8 mouse cellular contexts compared by ENCODE assay signal in the genomic region with DNA sequence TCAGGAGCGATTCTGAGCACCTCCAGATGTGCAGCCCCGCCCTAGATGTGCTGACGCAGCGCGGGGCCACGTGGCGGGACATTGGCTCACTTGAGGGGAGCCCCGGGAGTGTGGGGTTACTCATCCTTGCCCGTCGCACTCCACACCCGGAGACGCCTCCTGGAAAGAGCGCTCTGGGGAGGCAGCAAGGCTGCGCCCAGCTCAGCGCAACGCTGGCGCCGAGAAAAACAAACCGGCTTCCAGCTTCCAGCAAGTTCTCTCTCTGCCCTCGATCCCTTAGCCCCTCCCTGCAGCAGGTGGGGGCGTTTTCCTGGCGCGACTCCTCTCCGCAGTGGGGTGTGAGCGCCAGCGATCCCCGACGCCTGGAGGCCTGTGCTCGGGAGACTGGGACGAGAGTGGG. TPM values are rescaled to one million over a fixed set of nuclear protein-coding genes. Genes with fewer than 3 reads are reported as not detected.
A peak's percentile ranks its signal among the peaks of the same experiment; 100 is the strongest.
DNase-seq lines count a peak whose midpoint lies in the region; ATAC-seq and TF ChIP-seq lines count a peak whose summit lies in the region.

No protein-coding gene starts in this region.

- DNase-seq in heart, embryonic 10.5 days (ENCODE audit: low spot score) = no peak
- DNase-seq in heart, postnatal 25 days (ENCODE audit: low spot score) = no peak
- peak; percentile 25 for DNase-seq in CD4-positive, CD25-positive, alpha-beta regulatory T cell, adult 2 months (ENCODE audit: low read depth, low spot score)
- DNase-seq in forebrain, embryonic 10.5 days (ENCODE audit: extremely low spot score, low spot score) = no peak
- DNase-seq in kidney, postnatal 10 days = peak; percentile 29
- DNase-seq in midbrain, postnatal 0 days (ENCODE audit: low spot score) = peak; percentile 48
- DNase-seq in thymus, postnatal 10 days (ENCODE audit: low spot score in 2 of 2) = no peak

- peak overlapping the region; percentile 93 for H3K9ac ChIP-seq in midbrain, postnatal 0 days (replicated peaks; ENCODE audit: low read length, poor library complexity, severe bottlenecking)

- intact Hi-C loops in heart, postnatal 25 days (cut with DNase I) = no loop called here

- 3% methylated on average over 30 of the region's 30 CpGs for WGBS in heart, embryonic 10.5 days
- WGBS in forebrain, embryonic 10.5 days = 1% methylated on average over 30 of the region's 30 CpGs
- WGBS in midbrain, postnatal 0 days = under 1% methylated on average over 30 of the region's 30 CpGs

- H3K4me3 ChIP-seq in heart, embryonic 10.5 days = peak overlapping the region; percentile 48
- peak overlapping the region; percentile 78 for H3K4me3 ChIP-seq in forebrain, embryonic 10.5 days
- peak overlapping the region; percentile 69 for H3K4me3 ChIP-seq in midbrain, postnatal 0 days (ENCODE audit: low read depth, low read length)

- no peaks in the 10 kb centered on the region for H3K9me3 ChIP-seq in heart, embryonic 10.5 days
- H3K9me3 ChIP-seq in forebrain, embryonic 10.5 days = 0 out of 2 replicates have a peak, but pooled peaks cover 5% of the 10 kb centered on the region
- H3K9me3 ChIP-seq in midbrain, postnatal 0 days (ENCODE audit: low read length) = no peaks in the 10 kb centered on the region

- ATAC-seq in midbrain, postnatal 0 days (ENCODE audit: low FRiP score) = peak; percentile 19; the same call in 1 of the 2 replicates
- ATAC-seq in megakaryocyte progenitor cell, adult 5-6 weeks (replicated peaks; ENCODE audit: poor library complexity) = no peak

- peak overlapping the region; percentile 88 for H3K4me2 ChIP-seq in midbrain, postnatal 0 days (ENCODE audit: low read depth, low read length, poor library complexity, severe bottlenecking)

- peaks cover 24% of the 10 kb centered on the region for H3K4me1 ChIP-seq in heart, embryonic 10.5 days
- H3K4me1 ChIP-seq in forebrain, embryonic 10.5 days = peaks cover 81% of the 10 kb centered on the region
- peaks cover 14% of the 10 kb centered on the region; the same call in 1 of the 2 replicates for H3K4me1 ChIP-seq in midbrain, postnatal 0 days (ENCODE audit: insufficient read depth, low read length)

- TF ChIP-seq CTCF in midbrain, postnatal 0 days (IDR thresholded peaks at IDR 0.05) = no peak

- H3K27me3 ChIP-seq in heart, embryonic 10.5 days (ENCODE audit: insufficient read depth, poor library complexity, severe bottlenecking) = peaks cover 90% of the 10 kb centered on the region
- peaks cover 57% of the 10 kb centered on the region for H3K27me3 ChIP-seq in forebrain, embryonic 10.5 days (ENCODE audit: poor library complexity, severe bottlenecking)
- H3K27me3 ChIP-seq in midbrain, postnatal 0 days (ENCODE audit: insufficient read depth, low read length) = no peaks in the 10 kb centered on the region

- H3K27ac ChIP-seq in heart, embryonic 10.5 days = no peak overlapping the region
- peak overlapping the region; percentile 99 for H3K27ac ChIP-seq in forebrain, embryonic 10.5 days
- H3K27ac ChIP-seq in midbrain, postnatal 0 days (ENCODE audit: low read depth, low read length) = peak overlapping the region; percentile 97

- no peaks in the 10 kb centered on the region for H3K36me3 ChIP-seq in heart, embryonic 10.5 days
- H3K36me3 ChIP-seq in forebrain, embryonic 10.5 days (replicated peaks) = peaks cover 39% of the 10 kb centered on the region
- peaks cover 9% of the 10 kb centered on the region for H3K36me3 ChIP-seq in midbrain, postnatal 0 days (ENCODE audit: insufficient read depth, low read length)

RNA-seq across cellular contexts. Expression of a gene that starts 25.0 kb away (rescaled TPM):
- 0.20 TPM in 1 of 2 replicates, not detected in the other for polyA plus RNA-seq in heart, embryonic 10.5 days (2016; fragmentation: Nextera tagmentation; extraction: Ambion mirVana)
- total RNA-seq in heart, postnatal 25 days (2021) = 10 to 100 TPM in 1 of 2 experiments, 1 to 10 TPM in 1; 8.9 to 10.3 TPM
- polyA plus RNA-seq in forebrain, embryonic 10.5 days (2016; fragmentation: Nextera tagmentation; extraction: Ambion mirVana) = 0.48 TPM in 1 of 2 replicates, not detected in the other
- total RNA-seq in midbrain, postnatal 0 days (2014; rRNA removed) = 1.6 and 2.4 TPM in 2 replicates
- polyA plus RNA-seq in midbrain, postnatal 0 days (2015; fragmentation: Nextera tagmentation; extraction: Ambion mirVana) = 2.5 and 2.9 TPM in 2 replicates
- total RNA-seq in megakaryocyte progenitor cell, adult 5-6 weeks (2015) = not detected in 2 replicates
- not detected in 2 replicates for total RNA-seq in megakaryocyte progenitor cell, adult 5-6 weeks (2017)

RNA-seq across cellular contexts. Expression of a gene that starts 28.3 kb away (rescaled TPM):
- polyA plus RNA-seq in heart, embryonic 10.5 days (2016; fragmentation: Nextera tagmentation; extraction: Ambion mirVana) = not detected in 2 replicates
- total RNA-seq in heart, postnatal 25 days (2021) = 1 to 10 TPM; 2.5 to 2.9 TPM
- 0.30 TPM in 1 of 2 replicates, not detected in the other for polyA plus RNA-seq in forebrain, embryonic 10.5 days (2016; fragmentation: Nextera tagmentation; extraction: Ambion mirVana)
- total RNA-seq in midbrain, postnatal 0 days (2014; rRNA removed) = 7.2 and 11.5 TPM in 2 replicates
- polyA plus RNA-seq in midbrain, postnatal 0 days (2015; fragmentation: Nextera tagmentation; extraction: Ambion mirVana) = 13.1 and 13.2 TPM in 2 replicates
- not detected in 2 replicates for total RNA-seq in megakaryocyte progenitor cell, adult 5-6 weeks (2015)
- total RNA-seq in megakaryocyte progenitor cell, adult 5-6 weeks (2017) = not detected in 2 replicates

RNA-seq across cellular contexts. Expression of a gene that starts 49.1 kb away (rescaled TPM):
- polyA plus RNA-seq in heart, embryonic 10.5 days (2016; fragmentation: Nextera tagmentation; extraction: Ambion mirVana) = 34.1 and 41.2 TPM in 2 replicates
- total RNA-seq in heart, postnatal 25 days (2021) = 10 to 100 TPM; 38.7 to 42.3 TPM
- polyA plus RNA-seq in forebrain, embryonic 10.5 days (2016; fragmentation: Nextera tagmentation; extraction: Ambion mirVana) = 36.7 and 37.7 TPM in 2 replicates
- 37.3 and 41.1 TPM in 2 replicates for total RNA-seq in midbrain, postnatal 0 days (2014; rRNA removed)
- 37.1 and 37.8 TPM in 2 replicates for polyA plus RNA-seq in midbrain, postnatal 0 days (2015; fragmentation: Nextera tagmentation; extraction: Ambion mirVana)
- 22.6 and 29.6 TPM in 2 replicates for total RNA-seq in megakaryocyte progenitor cell, adult 5-6 weeks (2015)
- 31.4 and 45.3 TPM in 2 replicates for total RNA-seq in megakaryocyte progenitor cell, adult 5-6 weeks (2017)

Comparison
In these comparisons a context has a peak if more than half of its experiments do, and no peak if none do; other contexts are left out.
1. DNase-seq: peak in CD4-positive, CD25-positive, alpha-beta regulatory T cell, adult 2 months (single experiment), kidney, postnatal 10 days (single experiment) and midbrain, postnatal 0 days (single experiment); none in heart, embryonic 10.5 days (single experiment), heart, postnatal 25 days (single experiment), forebrain, embryonic 10.5 days (single experiment) and thymus, postnatal 10 days (0 of 2).
2. Peak in every context shown above with its lines, with median percentiles within 50 percentile points of each other: H3K4me3 ChIP-seq.